Mouse (Mus musculus) myocyte (in vitro differentiated cells): ENCODE measurements around the gene Tjp3.

ENCODE experiments used
- POLR2A ChIP-seq: IDR thresholded peaks from one replicate; pipeline ENCODE4 v1.6.1; 2011; ENCODE audit warnings: low read depth, mild to moderate bottlenecking, control low read depth, moderate library complexity; ENCODE audit not compliant: insufficient read length
- POLR2AphosphoS2 ChIP-seq: IDR thresholded peaks from one replicate; pipeline ENCODE4 v1.6.1; 2011; ENCODE audit warnings: low read depth, control low read depth; ENCODE audit not compliant: insufficient read length
- REST ChIP-seq: IDR thresholded peaks from one replicate; pipeline ENCODE4 v1.6.1; 2011; ENCODE audit warnings: mild to moderate bottlenecking, control low read depth, moderate library complexity; ENCODE audit not compliant: insufficient read depth, insufficient read length

GRCm38 (mm10) chr10:81335393-81336340 is 44.3 kb upstream of the Tjp3 start:
- TF ChIP-seq REST (no peak), POLR2AphosphoS2 (no peak), POLR2A (no peak)
